Mouse (Mus musculus) E14TG2a.4 (cell line): Measurements from ENCODE around the gene Ddc.
A peak's percentile ranks its signal among the peaks of the same experiment; 100 is the strongest.

Source experiments
- H3K27me3 ChIP-seq: 2 replicates; pipeline ENCODE4 v1.6.1; 2014; ENCODE audit warnings: low read length, control low read depth; ENCODE audit not compliant: insufficient read depth
- H3K36me3 ChIP-seq: 2 replicates; pipeline ENCODE4 v1.6.1; 2014; ENCODE audit warnings: low read length, control low read depth; ENCODE audit not compliant: insufficient read depth
- H3K4me1 ChIP-seq: replicated peaks from 2 replicates; pipeline ENCODE4 v1.6.1; 2014; ENCODE audit warnings: low read depth, low read length, control low read depth
- H3K4me3 ChIP-seq: replicated peaks from 2 replicates; pipeline ENCODE4 v1.5.1; 2014; ENCODE audit warnings: mild to moderate bottlenecking, low read length
- H3K9me3 ChIP-seq: 2 replicates; pipeline ENCODE4 v1.6.1; 2014; ENCODE audit warnings: low read length, control low read depth
- CTCF ChIP-seq: conservative IDR thresholded peaks from 2 replicates; pipeline ENCODE4 v1.5.1; 2014; ENCODE audit warnings: low read length
- NANOG ChIP-seq: IDR thresholded peaks from 2 replicates; pipeline ENCODE4 v1.6.1; 2014; ENCODE audit warnings: borderline replicate concordance, low read length, mixed read lengths
- POU5F1 ChIP-seq: IDR thresholded peaks from 2 replicates; pipeline ENCODE4 v1.6.1; 2014; ENCODE audit warnings: low read length, borderline replicate concordance

Gene Ddc

DNA sequence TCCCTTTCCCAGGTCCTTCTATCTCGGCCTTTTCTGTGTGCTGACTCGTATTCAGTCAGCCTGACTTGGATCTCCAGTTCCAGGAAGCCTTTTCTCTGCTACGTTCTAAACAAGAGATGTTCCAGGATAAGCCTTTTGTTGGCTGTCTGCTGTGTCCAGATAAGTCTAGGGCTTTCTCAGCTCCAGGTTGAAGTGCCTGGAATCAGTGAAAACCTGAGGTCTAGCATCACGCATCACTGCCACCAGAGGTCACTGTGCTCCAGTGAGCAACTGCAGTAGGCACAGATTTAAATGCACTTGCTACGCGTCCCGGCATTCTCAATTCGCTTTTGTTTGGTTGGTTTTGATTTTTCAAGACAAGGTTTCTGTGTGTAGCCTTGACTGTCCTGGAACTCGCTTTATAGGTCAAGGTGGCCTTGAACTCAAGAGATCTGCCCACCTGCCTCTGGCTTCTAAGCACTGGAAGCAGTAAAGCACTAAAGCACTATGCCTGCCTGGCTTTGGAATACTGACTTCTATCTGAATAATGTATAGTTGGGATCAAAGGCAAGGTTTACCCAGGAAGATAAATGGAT is 86.0 kb downstream of the Ddc start:
- H3K36me3 ChIP-seq = peaks cover 7% of the 10 kb centered on the region
- H3K27me3 ChIP-seq = no peaks in the 10 kb centered on the region
- TF ChIP-seq NANOG = no peak
- TF ChIP-seq POU5F1 = no peak
- TF ChIP-seq CTCF = peak; percentile 82

DNA sequence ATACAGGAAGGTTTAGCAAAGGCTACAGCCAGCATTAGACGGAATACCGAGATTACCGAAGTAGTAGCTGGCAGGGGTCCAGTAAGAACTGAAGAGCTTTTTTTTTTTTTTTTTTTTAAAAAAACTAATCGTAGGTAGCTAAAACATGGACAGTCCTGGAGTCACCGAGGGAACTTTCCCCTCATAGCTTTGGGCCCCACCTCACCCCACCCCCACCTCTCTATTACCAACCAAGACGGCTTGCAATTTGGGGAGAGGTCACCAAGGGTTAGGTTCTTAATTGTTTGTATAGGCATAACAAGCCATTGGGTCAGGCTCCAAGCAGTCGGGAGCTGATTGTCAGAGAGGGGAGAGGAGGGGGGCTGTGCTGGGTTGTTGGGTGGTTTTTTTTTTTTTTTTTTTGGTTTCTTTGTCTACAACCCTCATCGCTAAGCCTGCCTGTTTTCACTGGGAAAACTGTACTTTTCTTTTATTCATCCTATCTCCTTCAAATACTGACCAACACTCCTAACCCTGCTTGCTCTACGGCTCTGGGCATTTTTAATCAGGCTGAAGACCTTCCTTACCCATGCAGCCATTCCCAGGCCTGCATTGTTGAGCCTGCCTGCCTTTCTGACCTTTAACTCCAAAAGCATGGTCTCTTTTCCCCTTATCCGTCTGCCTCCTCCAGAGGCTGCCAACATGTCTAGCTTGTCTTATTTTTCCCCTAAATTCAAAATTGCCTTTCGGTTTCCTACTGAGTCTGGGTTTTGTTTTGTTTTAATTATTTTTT is 88.4 kb downstream of the Ddc start:
- Histone ChIP-seq H3K36me3 (peaks cover 24% of the 10 kb centered on the region), H3K4me3 (peak overlapping the region; percentile 86)
- no peak for TF ChIP-seq CTCF
- peak; percentile 19; the same call in 1 of the 2 replicates for TF ChIP-seq NANOG

More for the DNA sequence above, 86.0 kb downstream of the Ddc start:
- Histone ChIP-seq H3K4me1 (peaks cover 42% of the 10 kb centered on the region), H3K9me3 (no peaks in the 10 kb centered on the region), H3K4me3 (no peak overlapping the region)

DNA sequence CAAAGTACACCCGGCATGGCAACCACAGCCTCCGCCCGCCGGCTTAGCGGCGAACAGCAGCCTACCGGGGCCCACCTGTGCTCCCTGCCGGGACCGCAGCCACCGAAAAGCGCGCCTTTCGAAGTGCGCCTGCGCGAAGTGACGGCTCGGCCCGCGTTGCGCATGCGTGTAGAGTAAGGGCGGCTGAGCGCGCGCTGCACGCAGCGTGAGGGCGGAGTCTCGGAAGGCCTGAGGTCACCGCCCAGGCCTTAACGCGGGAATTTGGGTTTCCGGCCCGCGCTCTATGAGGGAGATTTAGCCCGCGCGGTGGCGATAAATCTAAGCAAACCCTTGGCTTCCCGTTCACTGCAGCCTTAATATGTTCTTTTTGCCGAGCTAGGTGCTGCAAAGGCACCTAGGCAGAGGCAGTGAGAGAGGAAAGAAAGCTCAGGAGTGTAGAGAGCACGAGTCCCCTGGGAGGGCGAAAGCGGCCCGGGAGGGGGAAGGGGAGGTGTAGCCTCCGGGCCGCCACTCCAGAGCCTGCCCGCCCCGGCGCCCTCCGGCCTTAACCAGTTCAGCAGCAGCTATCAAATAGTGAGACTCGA is 89.0 kb downstream of the Ddc start, which contains the start of gene Fignl1:
Gene Fignl1 (minus strand): TSS at position 143 of the 584 bp plus-strand sequence.
- TF ChIP-seq POU5F1 = no peak
- no peak for TF ChIP-seq CTCF
- TF ChIP-seq NANOG = no peak

More for the DNA sequence above, 88.4 kb downstream of the Ddc start:
- H3K4me1 ChIP-seq = peaks cover 52% of the 10 kb centered on the region
- no peaks in the 10 kb centered on the region for H3K27me3 ChIP-seq
- H3K9me3 ChIP-seq = no peaks in the 10 kb centered on the region

DNA sequence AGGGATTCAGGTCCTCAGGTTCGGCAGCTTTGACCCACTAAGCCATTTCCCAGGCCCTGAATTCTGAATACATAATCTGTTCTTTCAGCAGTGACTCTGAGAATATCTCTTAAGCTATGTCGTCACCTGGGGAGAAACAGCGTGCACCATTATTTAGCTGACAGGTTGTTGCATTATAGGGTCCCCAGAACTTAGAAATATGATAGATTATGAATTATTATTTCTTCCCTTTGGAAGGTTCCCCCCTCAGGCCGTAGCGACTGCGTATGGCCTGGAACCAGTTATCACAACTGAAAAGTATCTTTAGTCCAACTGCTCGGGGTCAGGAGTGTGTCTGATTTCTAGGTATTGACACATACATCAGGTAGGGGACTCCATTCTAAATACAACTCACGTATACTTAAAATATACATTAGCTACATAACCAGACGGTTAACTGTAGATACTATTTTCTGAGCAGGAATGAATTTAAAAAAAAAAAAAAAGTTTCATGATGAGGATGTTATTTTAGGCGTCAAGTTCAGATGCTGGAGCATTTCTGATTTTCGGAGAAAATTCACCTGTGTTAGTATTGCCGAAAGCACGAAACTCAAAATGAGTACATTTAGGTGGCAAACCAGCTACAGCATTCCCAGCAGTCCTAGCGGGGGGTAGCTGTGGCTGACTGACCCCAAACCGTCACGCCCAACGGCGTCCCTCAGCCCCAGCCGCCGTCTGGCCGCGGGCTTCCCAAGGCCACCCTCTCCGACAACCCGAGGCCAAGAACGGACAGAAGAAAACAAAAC is 89.7 kb downstream of the Ddc start:
- Histone ChIP-seq H3K4me1 (peaks cover 51% of the 10 kb centered on the region), H3K4me3 (peak overlapping the region; percentile 86), H3K9me3 (no peaks in the 10 kb centered on the region), H3K36me3 (peaks cover 37% of the 10 kb centered on the region), H3K27me3 (no peaks in the 10 kb centered on the region)
- TF ChIP-seq POU5F1 = no peak
- no peak for TF ChIP-seq NANOG
- no peak for TF ChIP-seq CTCF

More for the DNA sequence above, 89.0 kb downstream of the Ddc start, which contains the start of gene Fignl1:
- Histone ChIP-seq H3K9me3 (no peaks in the 10 kb centered on the region), H3K27me3 (no peaks in the 10 kb centered on the region), H3K4me1 (peaks cover 52% of the 10 kb centered on the region), H3K4me3 (peak within 1 kb of the TSS; percentile 86), H3K36me3 (peaks cover 31% of the 10 kb centered on the region)

DNA sequence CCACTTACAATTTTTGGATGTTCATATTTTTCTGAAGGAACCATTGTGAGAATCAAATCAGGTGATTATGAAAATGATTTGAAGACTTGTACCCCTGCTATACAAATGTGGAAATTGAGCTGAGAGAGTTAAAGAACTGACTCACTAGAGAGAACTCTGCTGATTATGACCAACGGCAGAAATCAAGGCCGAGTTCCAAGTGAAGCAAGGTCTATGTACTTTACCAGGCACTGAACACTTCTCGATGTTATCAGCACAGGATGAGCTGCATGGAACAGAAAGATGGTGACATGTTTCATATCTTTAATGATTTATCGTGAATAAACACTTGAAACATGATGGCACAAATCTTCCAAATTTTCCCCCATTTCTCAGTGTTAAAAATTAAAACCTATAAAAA is 92.0 kb downstream of the Ddc start:
- H3K27me3 ChIP-seq = no peaks in the 10 kb centered on the region
- H3K36me3 ChIP-seq = peaks cover 60% of the 10 kb centered on the region
- no peak for TF ChIP-seq CTCF
- no peak for TF ChIP-seq NANOG
- no peak for TF ChIP-seq POU5F1
- no peaks in the 10 kb centered on the region for H3K9me3 ChIP-seq
- H3K4me1 ChIP-seq = peaks cover 31% of the 10 kb centered on the region
- no peak overlapping the region for H3K4me3 ChIP-seq

DNA sequence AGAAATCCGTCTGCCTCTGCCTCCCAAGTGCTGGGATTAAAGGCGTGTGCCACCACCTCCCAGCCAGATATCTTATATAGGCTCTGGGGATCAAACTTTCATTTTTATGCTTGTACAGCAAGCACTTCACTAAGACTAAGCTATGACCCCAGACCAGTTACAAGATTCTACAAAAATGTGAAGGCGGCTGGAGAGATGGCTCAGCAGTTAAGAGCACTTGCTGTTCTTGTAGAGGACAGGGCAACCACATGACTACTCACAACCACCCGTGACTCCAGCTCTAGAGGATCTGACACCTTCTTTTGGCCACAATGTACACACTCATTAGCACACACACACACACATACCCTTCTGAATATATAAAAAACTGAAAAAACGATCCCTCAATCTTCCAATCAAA is 93.5 kb downstream of the Ddc start:
- Histone ChIP-seq H3K4me1 (peaks cover 19% of the 10 kb centered on the region), H3K27me3 (no peaks in the 10 kb centered on the region), H3K4me3 (no peak overlapping the region), H3K36me3 (peaks cover 76% of the 10 kb centered on the region), H3K9me3 (no peaks in the 10 kb centered on the region)
- TF ChIP-seq POU5F1 (no peak), NANOG (no peak)

DNA sequence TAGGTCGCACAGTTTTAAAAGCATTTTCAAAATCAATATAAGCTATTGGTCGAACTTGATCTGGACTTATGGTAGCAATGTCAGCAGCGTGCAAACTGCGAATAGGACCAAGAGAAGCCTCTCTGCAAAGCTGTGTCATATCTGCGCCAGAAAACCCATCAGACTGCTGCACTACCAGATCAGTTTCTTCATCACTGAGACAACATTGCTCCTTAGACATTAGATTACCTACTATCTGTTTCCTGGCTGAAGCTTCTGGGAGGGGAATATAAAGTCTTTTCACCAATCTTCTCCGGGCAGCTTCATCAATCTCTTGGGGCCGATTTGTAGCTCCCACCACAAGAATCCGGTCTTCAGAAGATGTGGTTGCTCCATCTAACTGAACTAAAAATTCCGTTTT is 96.9 kb downstream of the Ddc start:
- TF ChIP-seq CTCF = no peak
- no peak for TF ChIP-seq NANOG
- TF ChIP-seq POU5F1 = no peak

DNA sequence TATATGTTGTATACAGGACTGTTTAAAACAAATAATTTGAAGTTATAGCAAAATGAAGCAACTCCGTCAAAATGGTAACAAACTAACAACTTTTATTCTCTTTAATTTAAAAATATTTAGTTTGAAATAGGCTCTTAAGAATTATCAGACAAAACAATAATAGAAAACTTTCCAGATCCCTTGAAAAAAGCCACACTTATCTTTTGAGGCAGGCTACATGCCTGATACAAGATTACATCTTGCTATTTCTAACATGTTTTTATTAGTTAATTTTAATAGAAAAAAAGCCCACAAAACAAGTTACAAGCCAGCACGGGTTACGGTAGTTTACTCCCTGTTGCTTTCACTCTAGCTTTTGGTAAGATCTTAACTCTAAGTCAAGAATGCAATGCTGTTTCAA is 97.6 kb downstream of the Ddc start:
- TF ChIP-seq POU5F1 = no peak
- TF ChIP-seq NANOG = no peak
- no peak for TF ChIP-seq CTCF
- H3K4me1 ChIP-seq = peaks cover 3% of the 10 kb centered on the region; the same call in 1 of the 2 replicates

More for the DNA sequence above, 96.9 kb downstream of the Ddc start:
- H3K4me1 ChIP-seq = peaks cover 3% of the 10 kb centered on the region; the same call in 1 of the 2 replicates
- no peaks in the 10 kb centered on the region for H3K9me3 ChIP-seq
- no peaks in the 10 kb centered on the region for H3K27me3 ChIP-seq
- H3K4me3 ChIP-seq = no peak overlapping the region
- peaks cover 92% of the 10 kb centered on the region for H3K36me3 ChIP-seq

More for the DNA sequence above, 97.6 kb downstream of the Ddc start:
- Histone ChIP-seq H3K36me3 (peaks cover 88% of the 10 kb centered on the region), H3K9me3 (no peaks in the 10 kb centered on the region), H3K27me3 (no peaks in the 10 kb centered on the region), H3K4me3 (no peak overlapping the region)
